Mouse (Mus musculus) adrenal gland (tissue): Measurements from ENCODE around the gene Gtpbp3.
"Not testable (repeated sequence)": the region's sequence is repeated elsewhere in the genome, so short reads cannot be mapped to it uniquely, and the experiment has no call there.

Source experiments
- intact Hi-C: fragments of 180-260 bp; cut with DNase I; formaldehyde crosslinking; loops from one replicate; pipeline ENCODE4 v1.15.1; 2025

Gene Gtpbp3

DNA sequence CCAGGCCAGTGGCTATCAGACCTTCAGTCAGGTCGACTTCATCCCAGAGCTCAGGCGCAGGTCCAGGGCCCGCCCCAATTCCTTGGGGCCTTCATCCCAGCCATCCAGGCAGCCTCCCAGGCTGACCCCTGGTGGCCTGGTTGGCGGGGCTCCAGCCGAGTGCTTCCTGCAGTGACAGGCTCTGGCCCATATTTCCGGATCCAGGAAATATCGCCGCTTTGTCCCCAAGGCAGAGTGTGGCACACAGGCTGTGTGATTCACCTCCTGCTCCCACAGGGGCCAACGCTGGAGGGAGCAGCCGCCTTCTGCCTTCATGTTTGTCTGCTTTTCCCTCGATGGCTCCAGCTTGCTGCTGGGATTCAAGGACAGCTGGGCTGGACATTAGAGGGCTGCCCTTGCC lies 8.6 kb downstream of the Gtpbp3 start:
- intact Hi-C loops, result no loop called here

DNA sequence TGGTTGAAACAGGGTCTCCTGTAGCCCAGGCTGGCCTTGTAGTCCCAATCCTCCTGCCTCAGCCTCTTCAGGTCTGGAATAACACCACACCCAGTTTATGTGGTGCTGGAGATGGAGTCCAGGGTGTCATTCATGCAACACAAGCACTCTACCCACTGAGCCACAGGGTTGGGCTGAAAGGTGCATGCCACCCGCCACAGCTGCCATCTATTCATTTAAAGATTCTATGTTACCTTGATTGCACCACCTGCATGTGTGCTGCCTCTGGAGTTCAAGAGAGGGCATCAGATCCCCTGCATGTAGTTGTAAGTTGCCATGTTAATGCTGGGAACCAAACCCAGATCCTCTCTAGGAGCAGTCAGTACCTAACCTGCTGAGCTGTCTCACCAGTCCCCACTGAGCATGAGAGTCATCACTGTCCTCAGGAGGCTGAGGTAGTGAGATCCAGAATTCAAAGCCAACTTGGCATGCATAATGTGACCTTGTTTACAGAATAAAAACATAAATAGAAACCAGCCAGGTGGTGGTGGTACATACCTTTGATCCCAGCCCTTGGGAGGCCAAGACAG lies 9.3 kb downstream of the Gtpbp3 start:
- intact Hi-C loops, result no loop called here

DNA sequence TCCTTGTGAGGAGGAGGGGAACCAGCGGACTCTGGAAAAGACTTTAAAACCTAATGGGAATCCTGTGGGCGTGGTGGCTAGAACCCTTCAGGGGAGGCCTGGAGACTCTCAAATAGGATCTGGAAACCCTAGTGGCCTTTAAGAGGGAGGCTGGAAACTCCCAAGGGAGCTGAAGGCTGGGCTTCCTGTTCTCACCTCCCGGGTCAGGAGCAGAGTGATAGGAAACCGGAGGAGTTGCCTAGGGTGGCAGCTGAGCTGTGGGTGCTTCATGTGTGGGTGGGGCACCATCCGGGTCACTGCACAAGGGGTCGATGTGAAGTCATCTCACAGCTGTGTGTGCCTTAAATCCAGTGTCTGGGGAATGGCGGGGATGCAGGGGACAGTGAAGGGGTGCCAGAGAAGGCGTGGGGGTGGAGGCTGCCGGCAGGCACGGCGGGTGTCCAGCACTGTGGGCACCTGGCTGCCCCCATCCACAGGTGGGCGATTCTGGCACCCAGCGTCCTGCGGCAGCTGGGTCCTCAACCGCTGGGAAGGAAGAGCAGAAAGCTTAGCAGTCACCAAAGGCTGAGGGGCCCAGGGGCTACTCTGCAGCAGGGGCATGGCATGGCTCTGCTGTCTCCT lies 10.1 kb downstream of the Gtpbp3 start:
- intact Hi-C loops, result no loop called here

DNA sequence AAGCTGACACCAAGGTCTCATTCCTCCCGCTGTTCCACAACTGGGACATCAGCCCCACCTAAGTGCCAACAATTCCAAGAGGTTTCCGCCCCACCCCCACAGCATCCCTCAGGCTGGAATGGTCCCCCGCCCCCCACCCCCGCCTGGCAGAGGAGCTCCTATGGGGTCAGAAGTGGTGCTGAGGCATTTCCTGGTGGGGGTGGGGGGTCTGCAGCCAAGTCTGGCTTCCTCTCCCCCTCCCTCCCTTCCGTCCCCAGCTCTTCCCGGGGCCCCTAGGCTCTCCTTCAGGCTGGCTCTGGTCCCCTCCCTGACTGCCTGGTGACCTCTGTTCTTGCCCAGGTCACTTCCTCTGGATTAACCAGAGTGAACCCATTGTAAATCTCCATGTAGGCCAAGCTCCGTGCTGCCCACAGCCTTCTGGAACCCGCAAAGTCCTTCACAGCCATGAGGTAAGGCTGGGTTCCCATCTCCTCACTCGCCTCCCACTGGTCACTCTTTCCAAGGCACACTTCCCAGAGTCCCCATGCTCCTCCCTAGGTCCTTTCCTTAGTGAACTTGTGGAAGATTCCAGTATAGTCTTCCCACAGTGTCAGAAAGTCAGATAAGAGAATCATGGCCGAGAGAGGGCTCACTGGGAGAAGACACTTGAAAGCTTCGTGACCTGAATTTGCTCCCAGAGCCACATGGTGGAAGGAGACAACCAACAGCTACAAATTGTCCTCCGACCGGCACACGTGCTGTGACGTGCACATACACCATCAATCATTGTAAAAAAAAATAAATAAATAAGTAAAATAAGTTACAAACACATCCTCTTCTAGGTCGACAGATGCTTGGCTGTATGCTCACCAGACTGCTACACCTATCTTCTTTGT lies 11.2 kb downstream of the Gtpbp3 start:
- intact Hi-C loops, result no loop called here

DNA sequence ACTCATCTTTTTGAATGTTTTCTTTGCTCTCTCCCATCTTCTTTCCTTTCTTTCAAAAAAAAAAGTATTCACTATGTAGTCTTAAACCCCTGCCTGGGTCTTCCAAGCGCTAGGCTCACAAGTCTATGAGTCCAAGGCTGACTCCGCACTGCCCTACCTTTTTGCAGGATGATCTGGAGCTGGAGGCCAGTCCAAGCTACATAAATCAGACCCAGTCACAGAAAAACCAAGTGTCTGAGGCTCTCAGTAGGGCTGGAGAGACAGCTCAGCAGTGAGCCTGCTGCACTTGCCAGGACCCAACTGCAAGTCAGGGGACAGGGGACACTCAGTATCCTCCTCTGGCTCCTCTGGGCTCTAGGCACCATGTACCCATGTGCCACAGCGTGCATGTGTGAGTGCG lies 16.4 kb downstream of the Gtpbp3 start:
- intact Hi-C loops, result no loop called here

DNA sequence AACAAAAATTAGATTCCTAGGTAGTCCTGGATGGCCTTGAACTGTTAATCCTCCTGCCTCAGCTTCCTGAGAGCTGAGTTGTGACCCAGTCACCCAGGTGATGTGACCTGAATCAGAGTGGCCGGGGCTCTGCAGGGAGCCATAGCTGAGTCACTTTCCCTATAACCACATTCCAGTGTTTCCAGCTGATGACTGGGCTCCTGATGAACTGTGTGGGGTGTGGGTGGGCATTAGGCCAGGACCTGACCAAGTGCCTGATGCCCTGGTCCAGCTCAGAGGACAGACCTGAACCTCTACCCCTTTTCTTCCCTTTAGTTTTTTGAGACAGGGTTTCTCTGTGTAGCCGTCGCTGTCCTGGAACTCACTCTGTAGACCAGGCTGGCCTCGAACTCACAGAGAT lies 17.4 kb downstream of the Gtpbp3 start:
- intact Hi-C loops, result no loop called here

DNA sequence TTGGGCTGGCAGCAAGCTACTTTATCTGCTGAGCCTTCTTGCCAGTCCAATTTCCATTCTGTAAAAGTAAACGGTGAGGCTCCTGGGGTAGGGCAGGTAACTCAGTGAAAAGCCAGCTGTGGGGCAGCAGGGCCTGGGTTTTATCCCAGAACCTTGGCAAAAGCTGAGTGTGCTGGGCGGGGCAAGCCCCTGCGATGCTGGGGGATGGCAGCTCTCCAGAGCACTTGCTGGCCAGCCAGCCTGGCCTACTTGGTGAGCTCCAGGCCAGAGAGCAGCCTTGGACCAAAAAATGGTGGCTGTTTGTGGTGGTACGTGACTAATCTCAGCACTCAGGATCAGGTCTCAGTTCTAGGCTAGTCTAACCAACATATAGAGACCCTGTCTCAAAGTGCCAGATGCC lies 18.1 kb downstream of the Gtpbp3 start:
- intact Hi-C loops, result no loop called here

DNA sequence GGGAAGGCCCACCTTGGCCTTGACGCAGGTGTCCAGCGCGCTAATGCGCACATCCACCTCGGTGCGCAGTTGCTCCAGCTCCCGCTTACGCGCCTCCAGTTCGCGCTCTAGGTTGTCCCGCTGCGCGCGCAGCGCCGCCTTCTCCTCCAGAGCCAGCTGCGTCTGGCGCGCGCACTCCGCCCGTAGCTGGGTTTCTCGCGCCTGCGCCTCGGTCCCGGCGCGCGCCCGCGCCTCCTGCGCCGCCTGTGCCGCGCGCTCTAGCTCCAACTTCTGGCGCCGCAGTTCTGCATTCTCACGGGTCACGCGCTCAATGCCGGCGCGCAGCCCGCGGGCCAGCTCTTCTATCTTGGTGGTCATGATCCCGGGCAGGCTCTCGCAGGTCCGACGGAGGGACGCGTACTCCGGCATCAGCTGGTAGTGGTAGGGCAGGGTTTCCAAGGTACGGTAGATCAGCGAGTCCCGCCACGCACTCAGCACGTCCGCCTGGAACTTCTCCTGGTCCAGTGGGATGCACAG lies 19.7 kb downstream of the Gtpbp3 start:
- intact Hi-C loops, result no loop called here

DNA sequence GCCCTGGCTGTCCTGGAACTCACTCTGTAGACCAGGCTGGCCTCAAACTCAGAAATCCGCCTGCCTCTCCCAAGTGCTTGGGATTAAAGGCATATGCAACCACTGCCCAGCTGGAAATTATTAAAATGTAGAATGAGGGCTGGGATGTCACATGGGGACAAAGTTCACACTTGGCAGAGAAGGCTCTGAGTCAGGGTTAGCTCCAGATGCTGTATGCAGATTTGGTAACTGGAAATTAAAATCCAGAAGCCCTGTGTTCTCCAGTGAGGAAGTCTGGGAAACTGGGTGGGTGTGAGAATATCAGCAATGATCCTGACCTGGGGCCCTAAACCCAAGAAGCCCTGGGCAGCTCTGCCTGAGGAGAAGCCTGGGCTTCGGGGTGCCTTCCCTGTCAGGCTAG lies 21.4 kb downstream of the Gtpbp3 start:
- intact Hi-C loops, result no loop called here

DNA sequence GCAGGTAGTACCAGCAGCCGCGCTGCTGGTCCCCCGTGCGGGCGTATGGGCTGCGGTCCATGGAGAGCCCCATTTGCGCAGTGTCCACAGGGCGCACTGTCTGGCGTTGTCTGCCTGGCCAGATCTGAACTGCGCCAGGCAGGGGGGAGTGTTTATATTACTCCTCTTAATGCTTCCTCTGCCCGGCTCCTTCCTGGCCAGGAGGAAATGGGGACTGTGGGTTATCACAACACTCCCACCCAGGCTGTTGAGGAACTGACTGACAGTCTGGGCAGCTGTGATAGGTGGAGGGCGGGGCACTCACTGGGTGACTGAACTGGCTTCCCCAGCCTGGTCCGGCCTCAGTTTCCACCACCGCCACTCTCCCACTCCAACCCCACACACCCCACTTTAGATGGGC lies 23.7 kb downstream of the Gtpbp3 start, which contains the start of gene Plvap:
Gene Plvap (minus strand): TSS at position 109 of the 400 bp plus-strand sequence.
- intact Hi-C loops, result no loop called here

DNA sequence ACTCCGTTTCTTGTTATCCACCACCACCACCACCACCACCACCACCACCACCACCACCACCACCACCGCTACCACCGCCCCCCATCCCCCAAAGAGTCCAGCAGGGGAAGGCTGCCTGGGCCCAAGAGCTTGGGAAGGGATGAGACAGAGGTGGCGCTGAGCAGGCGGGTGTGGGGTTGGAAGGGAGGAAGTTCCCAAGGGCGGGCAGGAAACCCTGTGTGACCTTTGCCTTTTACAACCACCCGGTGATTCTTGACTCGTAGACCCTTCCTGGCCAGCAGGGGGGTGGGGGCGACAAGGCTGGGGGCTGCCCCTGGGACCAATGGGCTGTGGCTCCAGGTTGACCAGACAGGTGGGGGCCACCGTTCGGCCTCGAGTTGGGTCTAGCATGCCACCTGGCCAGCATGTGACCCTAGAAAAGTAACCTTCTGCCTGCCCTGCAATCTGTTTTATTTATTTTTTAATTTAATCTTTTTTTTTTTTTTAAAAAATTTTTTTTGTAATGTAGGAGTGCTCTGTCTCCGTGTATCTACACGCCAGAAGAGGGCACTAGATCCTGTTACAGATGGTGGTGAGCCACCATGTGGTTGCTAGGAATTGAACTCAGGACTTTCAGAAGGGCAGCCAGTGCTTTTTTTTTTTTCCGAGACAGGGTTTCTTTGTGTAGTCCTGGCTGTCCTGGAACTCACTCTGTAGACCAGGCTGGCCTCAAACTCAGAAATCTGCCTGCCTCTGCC lies 25.3 kb downstream of the Gtpbp3 start:
- intact Hi-C loops, result no loop called here

DNA sequence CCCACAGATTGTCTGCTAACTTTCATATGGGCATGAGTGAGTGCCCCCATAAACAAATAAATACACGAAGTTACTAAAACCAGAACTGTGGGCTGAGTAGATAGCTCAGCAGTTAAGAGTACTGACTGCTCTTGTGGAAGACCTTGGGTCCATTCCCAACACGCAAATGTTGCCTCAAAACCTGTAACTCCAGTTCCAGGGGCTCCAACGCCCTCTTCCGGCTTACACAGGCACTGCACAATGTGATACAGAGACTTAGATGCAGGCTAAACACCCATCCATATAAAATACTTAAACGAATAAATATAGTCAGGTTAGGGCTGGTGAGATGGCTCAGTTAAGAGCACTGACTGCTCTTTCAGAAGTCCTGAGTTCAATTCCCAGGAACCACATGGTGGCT lies 27.1 kb downstream of the Gtpbp3 start:
- intact Hi-C loops, result no loop called here

DNA sequence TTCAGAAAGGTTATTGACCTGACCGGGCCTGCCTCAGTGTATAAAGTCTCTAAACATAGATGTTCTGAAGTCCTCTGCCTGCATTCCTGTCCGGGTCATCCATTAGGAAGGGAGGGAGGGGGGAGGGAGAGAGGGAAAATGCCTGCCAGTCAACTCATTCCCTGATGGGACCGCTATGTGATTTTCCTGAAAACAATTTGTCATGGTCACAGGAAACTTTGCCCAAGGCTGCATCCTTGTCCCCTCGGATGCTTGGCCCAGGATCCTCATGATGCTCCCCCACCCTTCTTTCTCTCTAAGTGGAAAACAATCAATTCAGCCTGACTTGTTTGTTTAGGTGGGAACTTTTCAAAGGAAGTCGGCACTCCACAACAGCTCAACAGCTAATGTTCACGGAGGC lies 28.9 kb downstream of the Gtpbp3 start:
- intact Hi-C loops, result no loop called here

DNA sequence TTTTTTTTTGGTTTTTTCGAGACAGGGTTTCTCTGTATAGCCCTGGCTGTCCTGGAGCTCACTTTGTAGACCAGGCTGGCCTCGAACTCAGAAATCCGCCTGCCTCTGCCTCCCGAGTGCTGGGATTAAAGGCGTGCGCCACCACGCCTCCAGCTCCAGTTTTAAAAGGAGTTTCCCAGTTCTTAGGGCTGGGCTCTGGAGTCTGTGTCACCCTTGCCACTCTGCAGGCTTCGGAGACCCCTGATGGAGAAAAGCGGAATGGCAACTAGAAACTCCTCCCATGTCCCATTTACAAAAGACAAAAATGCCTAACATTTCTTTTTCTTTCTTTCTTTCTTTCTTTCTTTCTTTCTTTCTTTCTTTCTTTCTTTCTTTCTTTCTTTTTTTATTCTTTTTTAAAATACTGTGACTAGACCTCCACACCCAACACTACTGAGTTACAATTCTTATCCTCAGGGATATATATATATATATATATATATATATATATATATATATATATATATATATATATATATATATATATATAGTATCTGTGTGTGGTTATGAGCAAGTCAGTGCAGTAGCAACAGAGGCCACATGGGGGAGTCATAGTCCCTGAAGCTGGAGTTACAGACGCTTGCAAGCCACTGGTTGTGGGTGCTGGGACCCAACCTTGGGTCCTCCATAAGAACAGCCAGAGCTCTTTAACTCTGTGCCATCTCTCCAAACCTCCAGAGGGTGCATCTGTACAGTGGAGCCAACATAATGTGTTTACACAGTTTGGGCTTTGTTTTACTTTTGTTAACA lies 31.3 kb downstream of the Gtpbp3 start:
- intact Hi-C loops, result not testable (repeated sequence)

DNA sequence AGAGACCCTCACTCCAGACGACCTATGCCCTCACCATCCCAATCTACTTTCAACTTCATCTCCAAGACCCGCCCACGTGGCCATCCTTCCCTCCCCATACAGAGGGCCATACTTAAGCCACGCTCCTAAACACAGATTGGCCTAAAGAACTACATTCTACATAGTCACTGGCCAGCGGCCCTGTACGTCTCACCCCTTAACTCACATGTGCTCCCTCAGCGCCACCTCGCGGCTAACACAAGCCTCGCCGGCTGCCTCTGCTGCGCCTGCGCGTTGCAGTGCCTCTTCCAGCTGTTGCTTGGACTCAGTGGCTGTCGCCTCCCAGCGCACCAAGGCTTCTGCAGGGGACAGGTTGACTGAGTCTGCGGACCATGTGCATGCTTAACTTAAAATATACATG lies 33.7 kb downstream of the Gtpbp3 start:
- intact Hi-C loops, result loop anchor here (2.0 kb wide), 2 partner anchors 27 to 81 kb away; no protein-coding TSS in a partner anchor

DNA sequence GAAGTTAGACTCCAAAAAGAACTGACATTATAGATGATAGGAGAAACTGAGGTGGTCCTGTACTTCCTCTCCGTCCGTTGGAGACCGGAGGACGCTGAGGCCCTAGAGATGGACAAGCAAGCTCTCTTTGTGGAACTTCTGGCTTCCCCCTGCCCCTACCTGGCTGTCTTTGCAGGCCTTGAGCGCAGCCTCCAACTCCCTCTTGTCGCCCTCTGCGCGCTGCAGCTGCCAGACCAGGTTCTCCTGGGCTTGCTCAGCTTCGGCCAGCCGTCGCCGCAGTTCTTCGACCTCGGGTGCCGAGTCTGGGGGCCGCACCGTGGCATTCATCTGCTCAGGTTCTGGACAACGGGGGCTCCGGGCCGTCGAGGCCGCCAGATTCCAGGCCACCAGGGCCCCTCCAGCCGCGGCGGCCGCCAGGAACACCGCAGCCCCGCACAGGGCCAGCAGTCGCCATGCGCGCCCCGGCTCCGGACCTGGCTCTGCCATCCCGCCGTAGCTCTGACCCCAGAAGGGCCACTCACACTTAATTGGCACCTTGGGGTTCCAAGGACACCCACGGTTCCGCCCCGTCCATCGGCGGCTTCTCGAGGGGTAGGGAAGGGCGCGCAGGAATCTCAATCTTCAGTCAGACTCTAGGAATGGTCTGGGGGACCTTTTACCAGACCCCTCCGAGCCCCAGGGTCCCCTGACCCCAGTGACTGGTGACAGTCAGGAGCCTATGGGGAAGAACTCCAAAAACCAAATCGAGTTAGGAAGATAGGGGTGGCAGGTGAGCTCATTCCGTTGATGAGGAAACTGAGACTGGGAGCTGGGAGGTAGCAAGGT lies 37.5 kb downstream of the Gtpbp3 start, which contains the start of gene Ccdc194:
Gene Ccdc194 (minus strand): TSS at position 486 of the 825 bp plus-strand sequence.
- intact Hi-C loops, result no loop called here

DNA sequence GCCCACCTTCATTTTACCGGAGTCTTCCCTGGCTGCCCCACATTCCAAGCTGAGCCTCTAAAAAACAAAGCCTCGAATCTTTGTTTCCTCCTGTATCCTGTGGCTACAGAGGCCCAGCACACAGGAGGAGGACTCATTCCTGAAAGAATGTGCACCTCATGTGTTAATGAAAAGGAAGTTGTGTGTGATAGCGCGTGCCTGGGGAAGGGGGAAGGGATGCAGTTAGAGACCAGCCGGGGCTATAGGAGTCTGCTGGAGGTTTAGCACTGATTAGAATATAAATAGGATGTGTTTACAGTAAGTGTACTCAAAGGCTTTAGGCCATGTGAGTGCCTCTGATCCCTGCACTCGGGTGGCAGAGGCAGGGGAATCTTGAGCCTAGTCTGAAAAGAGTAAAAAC lies 38.4 kb downstream of the Gtpbp3 start:
- intact Hi-C loops, result no loop called here

DNA sequence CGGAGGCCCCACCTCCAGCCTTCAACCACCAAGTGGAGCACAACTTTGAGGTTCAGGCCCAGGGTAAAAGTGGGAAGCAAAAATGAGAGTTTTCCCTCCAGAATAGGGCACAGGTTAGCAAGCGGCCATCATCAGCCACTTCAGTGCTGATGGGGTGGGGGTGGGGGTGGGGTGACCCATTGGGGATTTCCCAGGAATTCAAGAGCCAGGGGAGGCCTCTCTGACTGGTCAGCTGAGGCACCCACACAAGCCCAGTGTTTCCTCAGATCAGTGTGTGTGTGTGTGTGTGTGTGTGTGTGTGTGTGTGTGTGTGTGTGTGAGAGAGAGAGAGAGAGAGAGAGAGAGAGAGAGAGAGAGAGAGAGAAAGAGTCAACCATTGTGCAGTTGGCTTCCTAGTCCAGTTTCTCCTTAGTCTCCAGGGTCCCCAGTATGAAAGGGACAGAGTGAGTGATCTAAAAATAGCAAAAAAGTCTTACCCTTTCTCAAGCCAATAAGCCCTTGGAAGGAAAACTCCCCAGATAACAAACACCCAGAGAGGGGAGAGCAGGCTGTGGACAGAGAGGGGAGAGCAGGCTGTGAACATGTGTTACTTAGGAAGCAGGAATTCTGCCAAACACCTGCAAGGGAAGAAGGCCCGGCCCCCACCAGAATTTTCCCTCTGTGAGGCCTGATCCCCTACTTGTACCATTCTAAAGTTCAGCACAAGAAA lies 39.4 kb downstream of the Gtpbp3 start:
- intact Hi-C loops, result no loop called here
